Mouse (Mus musculus) MEL-GATA-1-ER (cell line): ENCODE data around the gene Rab6b.

ENCODE experiments used
- DNase-seq: peaks from one replicate; pipeline ENCODE4 v3.0.0-alpha.2; 2012; ENCODE audit warnings: low read depth; ENCODE audit errors: extremely low read depth

Rab6b gene

GRCm38 (mm10) chr9:103201561-103202260 is 90.1 kb downstream of the Rab6b start, which contains the start of gene Srprb:
TSS of gene Srprb (minus strand) at chr9:103202137.
- DNase-seq, result peak; percentile 80

GRCm38 (mm10) chr9:103205786-103206185 is 94.2 kb downstream of the Rab6b start:
- DNase-seq, result no peak

- DNase-seq, result peak; percentile 91
Observed at GRCm38 (mm10) chr9:103207846-103208245, 96.3 kb downstream of the Rab6b start.

- DNase-seq, result no peak
Observed at GRCm38 (mm10) chr9:103208802-103209423, 97.3 kb downstream of the Rab6b start.

- no peak for DNase-seq
Observed at GRCm38 (mm10) chr9:103212654-103213420, 101.2 kb downstream of the Rab6b start.

- DNase-seq, result no peak
Observed at GRCm38 (mm10) chr9:103213631-103214030, 102.0 kb downstream of the Rab6b start.

GRCm38 (mm10) chr9:103214281-103214680 is 102.7 kb downstream of the Rab6b start:
- DNase-seq, result no peak

GRCm38 (mm10) chr9:103224721-103225120 is 113.1 kb downstream of the Rab6b start:
- DNase-seq, result no peak

GRCm38 (mm10) chr9:103225464-103225863 is 113.9 kb downstream of the Rab6b start:
- DNase-seq, result no peak

GRCm38 (mm10) chr9:103226806-103227205 is 115.2 kb downstream of the Rab6b start:
- no peak for DNase-seq

- no peak for DNase-seq
Observed at GRCm38 (mm10) chr9:103227760-103228159, 116.2 kb downstream of the Rab6b start.

GRCm38 (mm10) chr9:103228370-103229003 is 116.9 kb downstream of the Rab6b start:
- no peak for DNase-seq

GRCm38 (mm10) chr9:103229037-103229867 is 117.7 kb downstream of the Rab6b start:
- no peak for DNase-seq

- peak; percentile 58 for DNase-seq
Observed at GRCm38 (mm10) chr9:103230151-103230951, 118.8 kb downstream of the Rab6b start, which contains the start of the genes Gm20425 and Trf. TSS of gene Gm20425 (minus strand) at chr9:103230307. TSS of gene Trf (minus strand) at chr9:103230444.

GRCm38 (mm10) chr9:103232232-103233005 is 120.8 kb downstream of the Rab6b start:
- DNase-seq, result no peak

- no peak for DNase-seq
Observed at GRCm38 (mm10) chr9:103233006-103233395, 121.4 kb downstream of the Rab6b start.

- DNase-seq, result no peak
Observed at GRCm38 (mm10) chr9:103234059-103234458, 122.5 kb downstream of the Rab6b start.

- no peak for DNase-seq
Observed at GRCm38 (mm10) chr9:103234565-103235165, 123.1 kb downstream of the Rab6b start.
